Comparison of ENCODE assay signal across 9 mouse cellular contexts in the genomic region with DNA sequence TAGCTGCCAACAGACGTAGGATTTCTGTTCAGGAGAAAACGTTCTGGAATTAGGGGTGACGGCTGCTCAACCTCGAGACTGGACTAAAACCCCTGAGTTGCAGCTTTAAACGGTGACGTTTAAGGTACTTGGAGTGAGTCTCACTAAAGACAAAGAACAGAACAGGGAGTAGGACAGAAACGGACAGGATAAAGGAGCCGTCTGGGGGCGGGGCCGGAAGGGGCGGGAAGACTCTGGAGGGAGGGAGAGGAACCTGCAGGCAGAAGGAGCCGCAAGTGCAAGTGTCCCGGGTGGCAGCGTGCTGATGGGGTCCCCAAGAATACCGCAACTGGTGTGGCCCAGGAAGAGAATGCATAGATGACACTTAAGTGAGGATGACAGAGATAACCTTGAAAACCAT. TPM values are rescaled to one million over a fixed set of nuclear protein-coding genes. Genes with fewer than 3 reads are reported as not detected.
DNase-seq lines count a peak whose midpoint lies in the region; ATAC-seq lines count a peak whose summit lies in the region.
"Had no signal": no experiment of that assay in that cellular context is flagged by ENCODE, and none has a peak within 500 bp of the region (broad histone marks: within the 10 kb centered on the region; RNA-seq: fewer than 3 reads in every experiment).

No protein-coding gene starts in this region.

- peaks cover 11% of the 10 kb centered on the region for H3K36me3 ChIP-seq in limb, embryonic 12.5 days

- H3K27me3 ChIP-seq in limb, embryonic 12.5 days: no peaks in the 10 kb centered on the region

- no peak overlapping the region for H3K27ac ChIP-seq in limb, embryonic 12.5 days

- peak; percentile 63 for DNase-seq in adrenal gland, postnatal 10 days
- no peak for DNase-seq in adrenal gland, adult 8-10 months
- peak; percentile 38 for DNase-seq in retina, postnatal 1 day
- DNase-seq in retina, embryonic 14.5 days (ENCODE audit: low spot score): no peak
- DNase-seq in thymus, postnatal 4 days: peak; percentile 43
- no peak for DNase-seq in spleen, postnatal 4 days (ENCODE audit: low spot score in 2 of 2)

- peak overlapping the region; percentile 8; the same call in 1 of the 2 replicates for H3K4me2 ChIP-seq in limb, embryonic 12.5 days

- H3K4me1 ChIP-seq in limb, embryonic 12.5 days (replicated peaks): peaks cover 33% of the 10 kb centered on the region

- no peak overlapping the region for H3K4me3 ChIP-seq in limb, embryonic 12.5 days (replicated peaks)
- H3K4me3 ChIP-seq: megakaryocyte, embryonic 14.5 days had no signal

- no peak overlapping the region for H3K9ac ChIP-seq in limb, embryonic 12.5 days (replicated peaks)

- no peaks in the 10 kb centered on the region for H3K9me3 ChIP-seq in limb, embryonic 12.5 days

- ATAC-seq in limb, embryonic 12.5 days (ENCODE audit: insufficient number of reproducible peaks, insufficient read depth, low FRiP score, low TSS enrichment, low read depth): no peak
- ATAC-seq in CD4-positive, CD25-positive, alpha-beta regulatory T cell, adult 4 months: no peak

- WGBS in limb, embryonic 12.5 days: 23% methylated on average over 15 of the region's 15 CpGs

RNA-seq across cellular contexts. Expression of a gene that starts 9.8 kb away (rescaled TPM):
- total RNA-seq in adrenal gland, postnatal 10 days (2021): 10 to 100 TPM; 18.7 to 23.3 TPM
- 10 to 100 TPM; 26.8 to 54.4 (median 40.8) TPM for total RNA-seq in adrenal gland, adult 8-10 months (2022)
- 23.9 and 27.0 TPM in 2 replicates for polyA plus RNA-seq in limb, embryonic 12.5 days (2016; fragmentation: Nextera tagmentation; extraction: Ambion mirVana)
- under 1 TPM in 1 of 2 experiments, not detected in 1; 0.16 TPM for polyA plus RNA-seq in CD4-positive, CD25-positive, alpha-beta regulatory T cell, adult 4 months (2017; shearing (Covaris generic))

RNA-seq across cellular contexts. Expression of a gene that starts 40.6 kb away (rescaled TPM):
- 10 to 100 TPM; 20.8 to 27.7 TPM for total RNA-seq in adrenal gland, postnatal 10 days (2021)
- 10 to 100 TPM; 12.6 to 27.7 (median 18.8) TPM for total RNA-seq in adrenal gland, adult 8-10 months (2022)
- polyA plus RNA-seq in limb, embryonic 12.5 days (2016; fragmentation: Nextera tagmentation; extraction: Ambion mirVana): 0.38 and 0.44 TPM in 2 replicates
- polyA plus RNA-seq in CD4-positive, CD25-positive, alpha-beta regulatory T cell, adult 4 months (2017; shearing (Covaris generic)): under 1 TPM; 0.22 to 0.92 TPM

Comparison
In these comparisons a context has a peak if more than half of its experiments do, and no peak if none do; other contexts are left out.
1. DNase-seq: peak in adrenal gland, postnatal 10 days (single experiment), retina, postnatal 1 day (single experiment) and thymus, postnatal 4 days (single experiment); none in adrenal gland, adult 8-10 months (single experiment), retina, embryonic 14.5 days (single experiment) and spleen, postnatal 4 days (0 of 2).